Mouse (Mus musculus) adrenal gland (tissue): Measurements from ENCODE around the gene Il4ra.

Experiments
- intact Hi-C: fragments of 180-260 bp; cut with DNase I; formaldehyde crosslinking; loops from one replicate; pipeline ENCODE4 v1.15.1; 2025

Il4ra gene

DNA sequence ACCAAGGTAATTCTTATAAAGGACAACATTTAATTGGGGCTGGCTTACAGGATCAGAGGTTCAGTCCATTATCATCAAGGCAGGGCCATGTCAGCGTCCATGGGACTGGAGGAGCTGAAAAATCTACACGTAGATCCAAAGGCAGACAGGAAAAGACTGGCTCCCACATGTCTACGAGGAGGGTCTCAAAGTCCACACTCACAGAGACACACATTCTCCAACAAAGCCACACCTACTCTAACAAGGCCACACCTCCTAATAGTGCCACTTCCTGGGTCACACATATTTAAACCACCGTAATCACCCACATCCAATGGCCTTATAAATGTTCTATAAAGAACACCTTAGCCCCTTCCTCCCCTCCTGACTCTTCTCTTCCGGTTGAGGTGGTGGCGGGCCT, 5.2 kb upstream of the Il4ra start:
- intact Hi-C loops = loop anchor here (5.0 kb wide), 1 partner anchor 34 kb away; no protein-coding TSS in a partner anchor

DNA sequence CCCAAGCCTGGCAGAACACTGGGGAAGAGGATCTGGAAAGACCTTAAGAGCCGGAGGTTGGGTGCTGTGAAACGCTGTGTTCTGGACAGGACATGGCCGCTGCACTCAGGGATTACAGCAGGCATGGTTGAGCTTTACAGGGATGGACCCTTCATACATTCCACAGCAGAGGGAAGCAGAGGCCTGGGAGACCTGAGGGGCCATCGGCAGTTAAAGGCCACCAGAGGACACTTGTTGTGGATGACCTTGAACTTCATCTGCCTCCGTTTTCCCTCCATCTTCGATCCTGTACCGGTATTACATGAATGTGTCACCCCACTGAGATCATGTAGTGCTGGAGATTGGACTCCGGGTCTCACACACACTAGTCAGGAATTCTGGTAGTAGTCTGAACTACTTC, 2.0 kb upstream of the Il4ra start:
- intact Hi-C loops = loop anchor here (5.0 kb wide), 1 partner anchor 38 kb away; no protein-coding TSS in a partner anchor

DNA sequence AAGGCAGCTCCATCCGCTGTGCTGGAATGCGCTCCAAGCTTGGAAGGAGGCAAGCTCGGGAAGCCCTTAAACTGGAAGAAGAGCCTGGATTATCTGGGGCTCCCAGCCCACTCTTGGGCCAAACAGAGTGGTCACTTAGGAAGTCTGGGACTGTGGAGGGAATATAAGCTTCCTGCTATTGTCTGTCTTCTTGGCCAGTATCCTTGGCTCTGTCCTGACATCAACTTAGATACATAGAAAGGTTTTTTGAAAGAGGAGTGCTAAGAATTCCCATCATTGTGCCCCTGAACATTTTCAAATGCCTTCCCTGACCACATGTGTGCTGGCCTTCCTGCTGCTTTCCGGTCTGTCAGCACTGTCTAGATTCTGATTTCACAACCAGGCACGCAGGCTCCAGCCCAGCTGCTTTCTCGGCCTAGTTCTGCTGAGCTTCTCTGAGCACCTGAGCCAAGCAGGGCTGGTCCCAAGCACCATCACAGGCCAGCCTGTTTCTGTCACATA, 989 bp upstream of the Il4ra start:
- intact Hi-C loops = no loop called here

DNA sequence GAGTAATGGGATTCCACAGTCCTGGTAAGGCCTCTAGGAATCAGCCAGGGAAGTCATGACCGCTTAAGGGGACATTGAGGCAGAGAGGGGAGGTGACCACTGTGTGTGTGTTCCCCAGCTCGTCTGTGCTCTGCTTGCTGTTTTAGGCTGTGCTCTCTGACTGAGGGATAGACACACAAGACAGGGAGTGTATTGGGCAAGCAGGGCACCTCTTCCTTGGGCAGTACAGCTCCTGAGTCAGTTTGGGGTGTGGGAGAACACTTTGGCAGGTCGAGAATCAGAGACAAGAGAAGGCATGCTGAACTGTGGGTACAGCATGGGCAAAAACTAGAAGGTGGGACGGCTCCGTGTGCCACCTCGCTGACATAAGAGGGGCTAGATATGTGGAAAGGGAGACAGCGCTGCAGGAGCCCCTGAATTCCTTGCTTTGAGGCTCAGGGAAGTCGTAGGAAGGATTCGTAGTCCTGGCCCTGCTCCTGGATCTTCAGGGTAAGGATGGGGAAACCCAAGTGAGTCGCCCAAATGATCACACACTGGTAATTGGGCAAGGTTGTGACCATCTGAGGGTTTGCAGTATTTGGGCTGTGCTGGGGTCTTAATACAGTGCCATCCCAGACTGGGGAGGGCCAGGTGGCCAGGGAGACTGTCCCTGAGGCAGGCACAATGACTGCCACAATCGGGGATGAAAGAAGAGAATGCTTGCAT, 1.1 kb downstream of the Il4ra start:
- intact Hi-C loops = no loop called here

DNA sequence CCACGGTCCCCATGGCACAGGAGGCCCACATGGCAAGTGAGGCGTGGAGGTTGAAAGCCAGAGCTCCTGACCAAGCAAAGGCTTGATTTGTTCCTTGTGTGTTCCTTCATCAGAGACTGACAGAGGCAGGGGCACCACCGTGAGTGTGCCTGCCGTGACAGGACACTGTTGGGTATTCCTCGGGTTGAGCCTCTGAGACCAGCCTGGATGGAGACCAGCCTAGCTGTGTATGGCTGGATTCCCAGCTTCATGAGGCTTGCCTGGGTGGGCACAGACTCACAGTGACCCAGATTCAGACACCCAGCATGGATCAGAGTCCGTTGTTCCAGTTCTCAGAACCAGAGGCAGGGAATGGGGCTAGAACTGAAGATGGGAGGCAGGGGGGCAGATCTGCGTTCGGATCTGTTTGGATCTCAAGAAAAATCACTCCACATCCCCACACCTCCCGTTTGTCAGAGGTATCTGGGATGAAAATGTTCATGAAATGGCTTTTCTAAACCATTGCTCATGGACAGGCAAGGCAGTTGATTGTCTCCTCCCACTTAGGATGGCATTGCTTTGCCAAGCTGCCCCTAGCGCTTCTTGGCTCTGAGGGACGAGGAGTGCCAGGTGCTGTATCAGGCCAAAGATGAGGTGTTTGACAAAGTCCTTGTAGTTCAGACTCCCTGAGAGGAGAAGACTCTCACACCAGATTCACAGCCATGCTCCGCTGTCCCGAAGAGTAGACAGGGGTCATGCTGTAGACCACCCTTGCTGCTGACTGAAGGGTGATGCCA, 1.9 kb downstream of the Il4ra start:
- intact Hi-C loops = no loop called here

DNA sequence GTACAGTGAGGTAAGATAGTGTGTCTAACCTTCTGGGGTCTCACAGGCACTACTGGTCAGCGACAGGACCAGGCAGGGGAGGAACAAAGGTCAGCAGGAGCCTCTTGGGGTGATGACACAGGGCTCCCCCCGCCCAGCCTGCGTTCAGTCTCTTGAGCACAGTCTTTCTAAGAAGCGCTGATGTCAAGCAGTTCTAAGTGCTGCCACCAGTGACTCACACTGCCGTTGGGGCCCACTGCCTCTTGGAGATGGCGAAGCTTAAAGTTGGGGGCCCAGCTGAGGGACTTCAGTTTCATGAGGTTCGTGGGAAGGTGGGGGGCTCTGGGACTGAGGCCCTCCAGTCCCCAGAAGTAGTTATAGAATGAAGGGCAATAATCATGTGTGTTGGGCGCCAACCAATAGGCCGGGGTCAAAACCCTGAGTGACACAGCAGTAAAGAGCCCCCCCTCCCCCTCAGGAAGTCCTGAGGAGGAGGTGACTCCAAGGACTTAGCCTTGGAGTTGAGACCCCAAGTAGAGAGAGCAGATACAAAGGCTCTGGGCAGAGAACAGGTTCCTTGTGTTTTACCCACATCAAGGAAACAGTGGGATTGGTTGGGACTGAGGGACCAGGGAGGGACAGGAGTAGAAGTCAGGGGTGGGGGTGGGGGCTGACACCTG, 2.7 kb downstream of the Il4ra start:
- intact Hi-C loops = no loop called here

DNA sequence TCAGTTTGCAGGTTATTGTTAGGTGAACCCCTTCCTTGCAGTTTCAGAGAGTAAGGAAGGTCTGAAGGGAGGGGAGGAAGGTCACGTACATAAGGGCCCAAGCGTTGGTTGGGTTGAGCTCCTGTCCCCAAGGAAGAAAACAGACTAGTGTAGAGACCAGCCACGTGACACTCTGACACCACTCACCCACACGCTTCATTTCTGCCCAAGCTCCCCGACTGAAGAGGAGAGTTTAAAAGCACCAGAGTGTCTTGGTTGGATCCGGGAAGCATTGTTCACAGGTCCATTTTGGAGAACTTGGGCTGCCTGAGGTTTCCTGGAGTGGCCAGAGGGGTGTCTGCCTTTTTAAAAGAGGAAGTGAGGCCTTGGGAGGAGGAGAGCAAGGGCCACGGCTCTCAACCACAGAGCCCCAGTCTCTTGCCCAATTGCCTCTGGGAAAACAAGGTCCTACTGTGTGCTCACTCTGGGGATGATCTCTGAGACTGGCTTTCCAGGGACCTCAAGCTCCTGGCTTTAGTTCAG, 3.5 kb downstream of the Il4ra start:
- intact Hi-C loops = no loop called here

DNA sequence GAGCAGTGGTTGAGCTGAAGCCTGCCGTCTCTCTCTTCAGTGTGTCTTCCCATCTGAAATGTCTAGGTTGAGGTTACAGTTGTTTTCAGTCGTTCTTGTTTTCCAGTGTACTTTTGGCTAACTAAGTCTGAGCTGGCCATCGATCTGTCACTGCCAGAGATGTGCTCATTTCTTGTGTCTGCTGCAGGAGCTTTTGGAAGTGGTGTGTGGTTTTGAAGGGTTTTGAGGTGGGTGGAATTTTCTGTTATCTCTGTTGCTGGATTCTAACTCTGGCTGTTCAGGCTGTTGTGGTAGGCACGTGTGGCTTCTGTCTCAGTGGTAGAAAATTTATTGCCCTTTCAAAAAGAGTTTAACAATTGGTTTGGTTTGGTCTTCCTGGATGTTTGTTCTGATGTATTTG, 4.2 kb downstream of the Il4ra start:
- intact Hi-C loops = no loop called here

DNA sequence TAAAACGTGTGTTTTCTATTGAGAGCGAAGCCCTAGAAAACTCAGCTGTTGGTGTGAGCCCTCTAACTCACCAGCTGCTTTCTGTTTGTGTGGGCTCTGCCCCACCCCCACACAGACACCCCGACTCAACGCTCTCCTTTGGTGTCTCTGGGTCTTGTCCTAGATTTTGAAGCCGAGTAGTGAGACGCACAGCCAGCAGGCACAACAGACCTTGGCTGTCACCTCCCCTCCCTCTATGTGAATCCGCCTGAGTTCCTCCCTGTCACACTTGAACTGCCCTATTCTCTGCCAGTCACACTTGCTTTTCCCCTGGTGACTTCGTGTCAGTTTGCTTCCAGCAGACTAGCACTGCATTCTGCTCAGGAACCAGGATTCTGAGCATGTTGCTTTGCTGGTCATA, 4.9 kb downstream of the Il4ra start:
- intact Hi-C loops = no loop called here

DNA sequence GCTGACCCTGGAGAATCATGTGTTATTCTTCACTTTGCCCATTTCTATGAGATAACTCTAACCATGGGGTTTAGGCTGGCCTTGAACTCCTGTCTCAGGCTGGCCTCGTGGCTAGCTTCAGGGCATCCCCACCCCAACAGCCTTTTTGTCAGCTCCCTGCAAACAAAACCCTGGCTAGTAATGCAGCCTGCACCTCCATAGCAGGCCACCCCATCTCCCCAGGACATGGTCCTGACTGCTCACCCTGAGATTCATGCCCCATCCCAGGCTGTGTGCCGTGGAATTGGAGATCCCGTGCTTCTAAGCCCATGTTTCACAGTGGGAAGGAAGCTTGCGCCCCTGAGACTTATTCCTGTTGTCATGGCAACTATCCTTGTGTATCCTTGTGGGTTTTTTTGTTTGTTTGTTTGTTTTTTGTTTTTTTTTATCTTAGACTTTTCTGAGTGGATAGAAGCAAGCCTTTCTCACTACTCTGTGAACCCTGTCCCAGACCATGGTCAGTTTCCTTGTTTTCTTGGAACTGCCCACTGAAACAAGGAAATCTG, 6.6 kb downstream of the Il4ra start:
- intact Hi-C loops = no loop called here

DNA sequence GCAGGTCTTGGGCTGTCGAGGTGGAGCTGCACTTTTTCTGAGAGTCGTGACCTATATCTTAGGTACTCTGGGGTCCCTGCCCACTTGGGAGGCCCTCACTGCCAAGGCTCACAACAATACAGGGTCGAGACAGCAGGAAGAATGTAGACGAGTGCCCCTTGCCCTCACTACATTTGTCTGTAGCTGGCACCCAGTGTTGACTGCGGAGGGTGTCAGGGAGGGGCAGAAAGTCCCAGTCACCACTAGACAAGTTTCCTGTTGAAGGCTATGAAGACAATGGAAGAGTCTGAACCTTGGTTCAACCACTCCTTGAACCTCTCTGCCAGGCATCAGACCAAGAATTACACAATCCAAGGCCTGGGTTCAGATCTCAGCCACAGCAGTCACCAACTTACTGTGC, 7.1 kb downstream of the Il4ra start:
- intact Hi-C loops = no loop called here

DNA sequence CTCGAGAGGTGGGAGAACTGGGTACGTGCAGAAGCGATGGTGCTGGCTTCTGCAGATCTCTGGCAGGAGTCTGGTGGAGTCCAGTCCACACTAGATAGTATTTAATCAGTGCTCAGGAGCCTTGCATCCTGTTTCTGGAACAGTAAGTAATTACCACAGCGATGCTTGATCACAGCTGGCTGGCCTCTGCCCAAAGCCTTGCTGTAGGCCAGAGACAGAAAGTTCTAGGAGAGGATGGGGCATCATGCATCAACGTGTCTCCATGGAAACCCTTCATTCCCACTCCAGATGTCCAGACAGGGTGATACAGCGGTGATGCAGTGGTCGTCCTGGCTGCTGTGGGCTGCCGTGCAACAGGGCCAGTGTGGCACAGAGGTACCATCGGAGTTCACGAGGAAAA, 7.6 kb downstream of the Il4ra start:
- intact Hi-C loops = no loop called here

DNA sequence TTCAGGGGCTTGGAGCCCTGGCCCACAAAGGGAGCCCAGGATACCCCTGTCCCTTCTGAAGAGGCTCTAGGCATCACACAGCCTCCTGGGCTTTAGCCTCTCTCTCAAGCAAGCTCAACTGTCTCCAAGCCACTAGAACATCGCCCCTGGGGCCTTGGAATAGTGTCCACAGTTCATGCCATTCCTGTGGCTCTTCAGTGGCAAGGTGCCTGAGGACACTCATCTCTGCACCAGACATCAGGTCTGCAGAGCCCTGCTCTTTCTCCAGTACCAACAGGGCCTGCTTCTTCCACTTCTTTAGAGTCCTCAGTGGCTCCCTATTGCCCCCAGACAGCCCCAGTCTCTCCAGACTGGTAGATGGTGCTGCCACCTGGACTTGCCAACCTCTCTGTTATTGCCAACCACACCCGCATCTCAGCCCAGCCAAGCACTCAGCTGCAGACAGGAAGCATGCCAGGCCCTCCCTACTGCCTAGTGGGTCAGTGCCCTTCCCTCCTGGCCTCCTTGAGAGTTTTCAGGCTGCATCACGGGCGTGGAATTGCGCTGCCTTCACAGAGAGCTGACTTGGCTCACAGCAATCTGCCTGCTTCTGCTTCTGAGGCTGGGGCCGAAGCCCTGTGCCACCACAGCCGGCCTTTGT, 8.3 kb downstream of the Il4ra start:
- intact Hi-C loops = no loop called here

DNA sequence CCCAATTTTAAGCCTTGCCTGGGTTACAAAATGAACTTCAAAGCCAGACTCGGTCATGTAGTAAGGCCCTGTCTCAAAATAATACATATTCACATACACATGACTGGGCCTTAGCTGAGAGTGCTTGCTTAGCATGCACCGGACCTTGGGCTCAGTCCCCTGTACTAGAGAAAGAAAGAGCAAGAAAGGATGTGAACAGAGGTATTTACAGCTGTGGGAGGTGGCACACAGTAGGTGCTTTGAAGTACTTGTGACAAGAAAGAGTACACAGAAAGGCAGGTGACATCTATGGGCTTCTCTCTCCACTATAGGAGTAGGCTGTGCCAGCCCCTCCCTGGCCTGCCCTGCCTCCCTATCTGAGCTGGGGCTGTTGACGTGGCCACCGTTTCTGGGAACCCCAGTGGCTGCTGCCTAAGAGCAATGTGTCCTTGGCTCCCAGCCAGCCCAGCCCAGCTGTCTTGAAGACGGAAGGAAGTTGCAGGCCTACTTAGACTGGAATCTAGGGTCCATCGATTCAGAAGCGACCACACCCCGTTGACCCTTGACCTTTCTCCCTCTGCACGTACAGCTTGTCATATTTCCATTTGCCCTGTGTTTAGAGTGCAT, 9.3 kb downstream of the Il4ra start:
- intact Hi-C loops = no loop called here

DNA sequence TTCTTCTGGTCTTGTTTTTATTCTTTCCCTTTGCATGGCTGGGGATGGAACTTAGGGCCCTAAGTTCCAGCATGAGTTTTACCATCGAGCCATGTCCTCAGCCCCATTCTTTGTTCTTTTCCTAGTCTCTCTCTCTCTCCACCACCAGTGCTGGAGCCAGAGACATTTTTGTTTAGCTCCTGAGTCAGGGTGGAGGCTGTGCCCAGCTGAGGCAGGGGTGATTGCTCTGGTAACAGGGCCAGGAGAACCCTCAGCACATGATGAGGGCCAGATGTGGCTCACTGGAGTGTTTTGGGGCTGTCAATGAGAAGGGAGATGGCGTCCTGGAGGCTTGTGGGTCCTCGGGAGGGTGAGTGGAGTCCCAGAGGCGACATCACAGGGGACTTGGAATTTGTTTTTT, 10.5 kb downstream of the Il4ra start:
- intact Hi-C loops = no loop called here

DNA sequence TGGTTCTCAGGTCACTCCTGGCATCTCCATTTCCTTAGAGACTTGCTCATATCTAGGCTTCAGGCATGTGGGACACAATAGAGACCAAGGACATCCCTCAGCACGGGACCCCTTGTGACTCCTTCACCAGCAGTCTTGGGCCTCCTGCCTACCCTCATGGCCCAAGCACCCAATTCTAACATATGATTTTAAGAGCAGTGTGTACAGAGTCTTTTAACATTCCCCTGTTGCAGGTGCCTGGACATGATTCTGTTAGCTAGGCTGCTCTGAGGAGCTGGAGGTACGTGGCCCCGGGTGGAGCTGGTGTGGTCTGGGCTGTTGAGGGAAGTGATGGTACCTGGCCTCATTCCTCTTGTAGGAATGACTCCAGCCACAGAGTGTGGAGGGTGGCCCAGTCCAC, 11.2 kb downstream of the Il4ra start:
- intact Hi-C loops = no loop called here

DNA sequence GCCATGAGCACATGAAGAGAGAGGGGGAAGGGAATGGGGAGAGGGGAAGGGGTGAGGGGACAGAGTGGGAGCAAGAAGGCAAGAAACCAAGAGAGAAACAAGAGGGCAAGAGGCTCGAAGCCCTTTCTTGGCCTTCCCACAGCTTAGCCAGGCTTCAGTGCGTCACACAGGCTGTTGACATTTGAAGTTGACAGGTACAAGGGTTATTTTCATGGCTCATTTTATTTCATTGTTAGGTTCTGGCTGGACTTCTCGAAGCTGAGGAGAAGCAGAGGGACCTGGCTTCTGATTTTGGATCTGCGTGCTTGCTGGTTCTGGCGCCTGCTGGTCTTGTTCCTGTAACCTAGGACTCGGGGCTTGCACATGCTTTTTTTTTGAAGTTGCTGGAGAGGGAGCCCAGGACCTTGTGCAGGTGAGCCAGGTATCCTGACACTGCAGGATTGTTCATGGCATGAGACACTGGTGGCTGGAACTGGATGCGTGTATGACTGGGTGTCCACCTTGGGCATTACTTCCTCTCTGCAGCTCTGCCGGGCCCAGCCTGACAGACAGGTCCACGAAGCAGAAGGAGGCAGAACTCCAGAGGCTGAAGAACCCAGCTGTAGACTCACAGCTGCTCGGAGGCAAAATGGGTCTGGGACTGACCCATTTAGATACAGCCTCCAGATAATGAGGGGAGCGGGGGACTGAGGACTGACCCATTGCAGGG, 12.6 kb downstream of the Il4ra start:
- intact Hi-C loops = no loop called here

DNA sequence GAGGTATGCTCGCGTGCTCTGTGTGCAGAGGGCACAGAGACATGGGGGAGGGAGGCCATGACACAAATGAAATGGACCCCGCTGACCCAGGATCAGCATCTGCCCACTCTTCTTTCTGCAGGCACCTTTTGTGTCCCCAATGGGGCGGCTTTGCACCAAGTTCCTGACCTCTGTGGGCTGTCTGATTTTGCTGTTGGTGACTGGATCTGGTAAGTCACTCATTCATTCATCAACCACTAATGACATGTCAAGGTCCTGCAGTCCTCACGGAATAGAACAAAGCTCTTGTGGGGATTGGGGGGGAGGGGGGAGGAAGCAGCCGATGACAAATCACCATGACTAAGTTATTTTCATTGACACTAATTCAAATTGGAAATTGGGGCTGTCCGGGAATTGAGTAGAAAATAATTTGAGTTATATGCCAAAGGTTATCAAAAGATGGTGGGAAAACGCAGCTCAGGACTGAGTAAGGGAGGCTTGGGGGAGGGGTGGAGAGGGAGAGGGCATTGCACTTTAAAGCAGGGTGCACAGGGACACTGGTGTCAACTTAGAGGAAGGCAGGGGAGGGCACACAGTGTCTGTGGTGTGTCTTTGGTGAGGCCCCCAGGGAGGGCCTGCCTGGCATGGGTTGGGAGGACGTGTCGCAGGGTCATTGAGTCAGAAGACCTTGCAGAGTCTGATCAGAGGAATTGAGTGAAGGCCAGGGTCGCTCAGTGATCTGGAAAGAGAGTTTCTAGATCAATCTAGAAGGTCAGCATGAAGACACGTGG, 13.8 kb downstream of the Il4ra start:
- intact Hi-C loops = no loop called here

DNA sequence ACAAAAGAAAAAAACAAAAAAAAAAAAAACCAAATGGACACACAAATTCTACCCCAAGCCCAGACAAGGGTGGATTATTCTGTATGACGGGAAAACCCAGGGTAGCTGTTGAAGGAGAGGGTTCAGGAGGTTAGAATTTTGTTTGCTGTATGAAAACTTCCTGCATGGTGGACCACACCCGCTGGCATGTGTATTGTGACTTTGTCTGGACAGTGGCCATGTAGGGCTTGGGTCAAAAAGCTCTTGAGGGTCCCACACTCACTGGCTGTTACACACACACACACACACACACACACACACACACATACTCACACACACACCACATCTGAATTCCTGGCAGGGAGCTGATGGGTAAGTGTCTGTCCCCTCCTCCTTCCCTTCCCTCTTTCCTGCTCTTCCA, 14.5 kb downstream of the Il4ra start:
- intact Hi-C loops = no loop called here
